Mouse (Mus musculus): ENCODE data around the gene Syngr2.

GRCm38 (mm10) chr11:117839021-117839420 lies 29.6 kb downstream of the Syngr2 start:
- TF ChIP-seq CTCF (IDR thresholded peaks at IDR 0.05; ENCODE audit: extremely low read depth, insufficient read length, insufficient replicate concordance, low read depth, low read length) (no peak), POLR2A (IDR thresholded peaks at IDR 0.05; ENCODE audit: low read depth, low read length) (no peak)

Measured in small intestine, adult 2 months (tissue).